Mouse (Mus musculus): ENCODE measurements around the gene Pfn3. TPM values are rescaled to one million over a fixed set of nuclear protein-coding genes. Genes with fewer than 3 reads are reported as not detected.
"Not testable (repeated sequence)": the region's sequence is repeated elsewhere in the genome, so short reads cannot be mapped to it uniquely, and the experiment has no call there.

Gene Pfn3
- not detected for total RNA-seq (2022)

DNA sequence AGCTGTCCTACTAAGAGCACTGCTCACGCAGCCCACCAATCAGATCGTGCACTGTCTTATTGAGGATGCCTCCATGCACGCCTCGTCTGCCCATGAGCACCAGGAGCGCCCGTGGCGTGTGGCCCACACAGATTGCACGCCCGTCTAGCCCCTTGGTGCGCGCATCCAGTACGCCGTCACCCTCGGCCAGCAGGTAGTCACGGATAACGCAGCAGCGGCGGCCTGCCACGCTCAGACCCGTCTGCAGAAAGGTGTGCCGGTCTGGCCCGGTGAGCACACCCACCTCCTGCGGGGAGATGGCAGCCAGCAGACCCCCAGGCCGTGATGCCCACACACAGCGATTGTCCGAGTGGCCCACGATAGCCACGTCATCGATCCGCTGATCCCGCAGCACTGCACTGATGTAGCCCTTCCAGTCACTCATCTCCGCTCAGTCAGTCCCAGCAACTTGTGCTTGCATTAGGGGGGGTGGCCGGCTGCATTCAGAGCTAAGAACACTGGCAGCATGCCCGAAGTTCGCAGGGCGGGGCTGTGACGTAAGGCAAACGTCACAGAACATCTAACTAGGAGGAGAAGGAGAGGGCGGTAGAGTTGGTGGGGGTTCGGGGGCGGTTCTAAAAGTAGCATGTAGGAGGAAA, at the start of gene Pfn3:
Gene Pfn3, minus strand, starts transcription at position 490 of the 638 bp plus-strand sequence.
- DNase-seq (ENCODE audit: low spot score in 2 of 2), result peak in 1 of 2 experiments; percentile 12

- no peak for DNase-seq (ENCODE audit: low spot score in 2 of 2)
Observed at GRCm38 (mm10) chr13:55464027-55464884, 49.2 kb upstream of the Pfn3 start, which contains the start of gene Prr7. Gene Prr7 (plus strand): TSS chr13:55464267.

- no peak for DNase-seq (ENCODE audit: low spot score in 2 of 2)
Observed at GRCm38 (mm10) chr13:55463399-55464026, 48.5 kb upstream of the Pfn3 start.

DNA sequence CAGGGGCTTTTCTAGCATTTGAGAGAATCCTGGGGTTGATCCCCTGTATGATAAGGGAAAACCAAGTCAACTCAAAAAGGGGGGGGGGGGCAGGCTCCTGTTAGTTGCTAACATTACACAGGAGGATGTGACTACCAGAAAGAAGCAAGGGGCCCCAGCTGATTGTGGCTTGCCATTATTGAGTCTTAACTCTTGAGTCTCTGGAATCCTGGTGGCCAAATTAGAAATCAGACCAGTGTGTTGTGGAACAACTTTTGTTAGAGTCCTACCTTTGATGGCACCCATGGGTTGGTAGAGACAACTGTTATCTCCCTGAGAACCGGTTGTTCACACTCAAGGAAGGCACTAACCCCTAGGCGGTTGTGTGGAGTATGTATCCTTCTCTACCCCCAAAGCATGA, 47.9 kb upstream of the Pfn3 start:
- no peak for DNase-seq (ENCODE audit: low spot score in 2 of 2)

DNA sequence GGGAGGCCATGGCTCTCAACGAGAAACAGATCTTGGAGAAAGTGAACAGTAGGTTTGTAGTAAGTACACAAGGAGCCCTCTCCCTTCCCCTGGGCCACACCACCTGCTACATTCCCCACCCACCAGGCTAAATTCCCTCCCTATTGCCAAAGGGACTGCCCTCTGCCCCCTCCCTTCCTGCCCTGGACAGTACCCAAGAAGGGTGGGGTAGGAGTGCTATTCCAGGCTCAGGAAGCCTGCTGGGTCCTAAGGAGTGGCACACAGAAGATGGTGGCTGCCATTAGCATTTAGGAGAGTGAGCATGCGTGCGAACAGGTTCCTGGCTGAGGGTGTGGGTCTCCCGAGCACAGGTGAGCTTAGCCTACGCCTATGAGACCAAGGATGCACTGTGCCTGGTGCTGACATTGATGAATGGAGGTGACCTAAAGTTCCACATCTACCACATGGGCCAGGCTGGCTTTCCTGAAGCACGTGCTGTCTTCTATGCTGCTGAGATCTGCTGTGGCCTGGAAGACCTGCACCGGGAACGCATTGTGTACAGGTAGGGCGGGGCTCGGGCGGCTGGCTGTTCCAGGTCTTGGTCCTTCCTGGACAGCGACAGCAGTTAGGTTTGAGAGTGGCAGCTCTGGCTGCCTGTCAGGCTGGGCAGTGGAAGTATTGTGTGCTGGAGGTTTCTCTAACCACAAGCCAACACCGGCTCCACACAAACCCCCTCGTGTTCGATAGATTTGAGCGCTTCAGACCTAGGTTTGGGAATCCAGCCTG, 36.9 kb upstream of the Pfn3 start:
- peak in 1 of 2 experiments; percentile 45 for DNase-seq (ENCODE audit: low spot score in 2 of 2)

DNA sequence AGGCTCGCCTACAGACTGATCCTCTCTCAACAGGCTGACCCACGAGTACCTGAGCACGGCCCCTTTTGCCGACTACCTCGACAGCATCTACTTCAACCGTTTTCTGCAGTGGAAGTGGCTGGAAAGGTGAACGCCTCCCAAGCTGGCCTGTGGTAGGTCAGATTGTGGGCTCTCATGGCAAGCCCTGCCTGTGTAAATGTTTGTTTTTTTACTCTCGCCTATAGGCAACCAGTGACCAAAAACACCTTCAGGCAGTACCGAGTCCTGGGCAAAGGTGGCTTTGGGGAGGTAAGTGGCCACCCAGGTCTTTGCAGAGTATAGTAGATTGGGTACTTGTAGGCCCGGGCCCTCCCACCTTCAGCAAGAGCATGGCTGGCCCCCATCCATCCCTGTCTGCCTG, 36.3 kb upstream of the Pfn3 start:
- DNase-seq (ENCODE audit: low spot score in 2 of 2), result no peak

- peak; percentile 81 to 90 for DNase-seq (ENCODE audit: low spot score in 2 of 2)
Observed at GRCm38 (mm10) chr13:55450511-55450980, 35.5 kb upstream of the Pfn3 start.

- DNase-seq (ENCODE audit: low spot score in 2 of 2), result no peak
Observed at GRCm38 (mm10) chr13:55449679-55450441, 34.8 kb upstream of the Pfn3 start.

DNA sequence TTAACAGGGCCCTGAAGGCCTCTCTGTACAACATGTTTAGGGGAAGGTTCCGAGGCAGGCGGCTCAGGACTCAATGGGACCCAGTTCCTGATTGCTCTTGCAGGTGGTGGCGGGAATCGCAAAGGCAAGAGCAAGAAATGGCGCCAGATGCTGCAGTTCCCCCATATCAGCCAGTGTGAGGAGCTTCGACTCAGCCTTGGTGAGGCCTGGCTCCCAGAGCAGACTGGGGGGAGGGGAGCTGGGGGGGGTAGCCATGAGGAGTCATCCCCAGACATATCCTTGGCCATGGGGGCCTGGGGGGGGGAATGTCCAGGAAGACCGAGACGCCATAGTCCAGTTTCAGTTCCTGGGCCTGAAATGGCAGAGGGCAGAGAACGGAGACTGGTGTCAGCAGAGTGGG, 34.2 kb upstream of the Pfn3 start:
- no peak for DNase-seq (ENCODE audit: low spot score in 2 of 2)

- no peak for DNase-seq (ENCODE audit: low spot score in 2 of 2)
Observed at GRCm38 (mm10) chr13:55448131-55448530, 33.1 kb upstream of the Pfn3 start.

GRCm38 (mm10) chr13:55447543-55447943, 32.5 kb upstream of the Pfn3 start:
- no peak for DNase-seq (ENCODE audit: low spot score in 2 of 2)

DNA sequence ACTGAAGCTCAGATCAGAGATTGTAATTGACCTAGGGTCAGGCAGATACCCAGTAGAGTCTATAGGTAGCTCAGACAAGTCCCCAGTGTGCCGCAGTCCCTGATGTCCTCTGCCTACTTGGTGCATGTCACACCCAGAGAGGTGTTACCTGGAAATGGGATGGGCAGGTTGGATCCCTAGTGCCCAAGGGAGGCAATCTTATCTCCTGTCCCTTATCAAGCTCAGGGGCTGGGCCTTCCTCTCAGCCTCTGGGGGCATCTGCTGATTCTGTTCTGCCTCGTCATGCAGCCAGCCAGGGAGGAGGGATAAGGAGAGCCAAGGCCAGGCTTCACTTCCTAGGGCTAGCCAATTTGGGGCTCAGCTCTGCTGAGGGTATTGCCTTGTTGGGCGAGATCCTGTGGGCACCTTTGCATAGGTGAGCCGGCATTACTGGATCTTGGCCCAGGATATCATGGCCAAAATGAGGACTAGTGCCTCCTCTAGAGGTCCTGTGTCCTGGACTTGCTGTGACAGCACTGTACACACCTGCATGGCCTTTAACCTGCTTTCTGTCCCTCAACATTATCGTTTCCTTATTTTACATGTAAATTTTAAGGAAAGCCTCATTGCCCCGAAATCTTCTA, 31.6 kb upstream of the Pfn3 start:
- DNase-seq (ENCODE audit: low spot score in 2 of 2), result no peak

DNA sequence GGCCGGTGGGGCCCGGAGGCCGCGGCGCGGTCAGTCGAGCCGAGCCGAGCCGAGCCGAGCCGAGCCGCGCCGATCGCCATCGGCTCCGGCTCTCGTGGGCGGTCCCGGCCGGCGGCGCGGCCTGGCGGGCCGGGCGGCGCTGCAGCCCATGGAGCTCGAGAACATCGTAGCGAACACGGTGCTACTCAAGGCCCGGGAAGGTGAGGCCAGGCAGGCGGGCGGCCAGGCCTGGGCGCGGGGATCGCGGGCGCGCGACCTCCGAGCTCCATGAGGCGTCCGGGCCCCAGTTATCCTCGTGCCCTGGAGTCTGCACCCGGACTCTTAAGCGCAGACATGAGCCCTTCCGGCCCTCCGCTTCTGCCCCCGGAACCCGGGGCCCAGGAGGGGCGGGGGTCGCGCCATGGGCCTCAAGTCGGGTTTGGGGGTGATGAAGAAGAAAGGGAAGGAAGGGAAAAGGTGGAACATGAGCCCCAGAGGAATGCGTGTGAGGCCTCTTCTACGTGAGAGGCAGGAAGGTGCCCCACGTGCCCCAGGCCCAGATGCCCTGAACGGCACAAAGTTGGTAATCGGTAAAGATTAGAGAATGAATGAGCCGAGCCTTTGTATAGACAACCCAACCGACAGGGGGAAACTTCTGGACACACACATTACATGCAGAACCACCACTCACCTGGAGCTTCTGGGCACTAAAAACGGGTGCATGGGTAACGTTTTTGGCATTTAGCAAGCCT, 30.5 kb upstream of the Pfn3 start:
- DNase-seq (ENCODE audit: low spot score in 2 of 2), result no peak

DNA sequence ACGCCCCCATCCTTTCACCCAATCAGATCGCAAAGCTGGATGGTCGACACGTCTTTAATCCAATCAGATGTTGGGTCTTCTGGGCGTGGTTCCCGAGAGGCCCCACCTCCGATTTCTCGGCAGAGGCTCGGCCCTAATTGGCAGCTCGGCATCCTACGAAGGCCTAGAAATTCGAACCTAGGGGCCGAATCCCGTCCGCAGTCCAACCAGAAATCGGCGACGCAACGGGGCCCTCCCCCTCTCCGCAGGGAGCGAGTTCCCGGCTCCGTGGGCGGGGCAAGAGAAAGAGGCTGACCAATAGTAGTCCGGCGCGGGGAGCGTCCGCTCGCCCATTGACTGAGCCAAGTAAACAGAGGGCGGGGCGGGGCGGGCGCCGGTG, 29.9 kb upstream of the Pfn3 start, which contains the start of gene Grk6:
Gene Grk6, plus strand, starts transcription at position 136 of the 379 bp plus-strand sequence.
- peak; percentile 99 for DNase-seq (ENCODE audit: low spot score in 2 of 2)

DNA sequence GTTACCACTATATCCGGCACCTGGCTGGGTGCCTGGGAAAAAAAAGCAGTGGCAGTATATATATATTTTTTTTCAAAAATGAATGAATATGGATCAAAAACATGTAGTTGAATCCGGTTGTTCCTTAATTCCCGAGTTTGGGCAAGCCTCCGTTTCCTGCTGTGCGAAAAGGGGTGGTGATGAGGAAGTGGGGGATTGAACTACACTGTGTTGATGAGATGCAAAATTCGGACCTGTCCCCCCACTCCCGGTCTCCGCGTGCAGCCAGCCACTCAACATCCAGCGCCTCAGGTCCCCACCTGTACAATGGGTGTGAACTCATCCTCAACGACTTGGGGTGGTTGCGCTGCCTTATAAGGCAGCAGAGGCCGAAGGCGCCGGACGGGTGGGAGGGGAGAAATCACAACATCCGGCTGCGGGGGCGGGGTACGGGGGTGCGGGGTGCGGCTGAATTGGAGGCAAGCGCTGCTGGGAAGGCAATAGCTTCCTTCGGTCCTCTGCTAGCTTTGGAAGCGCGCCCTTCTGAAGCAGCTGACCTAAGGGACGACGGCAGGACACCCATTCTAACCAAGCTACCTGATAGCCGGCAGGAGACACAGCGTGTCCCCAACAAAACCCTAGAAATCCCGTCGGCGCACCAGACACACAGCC, 29.4 kb upstream of the Pfn3 start:
- DNase-seq (ENCODE audit: low spot score in 2 of 2), result no peak

GRCm38 (mm10) chr13:55443799-55444285, 28.8 kb upstream of the Pfn3 start:
- DNase-seq (ENCODE audit: low spot score in 2 of 2), result no peak

DNA sequence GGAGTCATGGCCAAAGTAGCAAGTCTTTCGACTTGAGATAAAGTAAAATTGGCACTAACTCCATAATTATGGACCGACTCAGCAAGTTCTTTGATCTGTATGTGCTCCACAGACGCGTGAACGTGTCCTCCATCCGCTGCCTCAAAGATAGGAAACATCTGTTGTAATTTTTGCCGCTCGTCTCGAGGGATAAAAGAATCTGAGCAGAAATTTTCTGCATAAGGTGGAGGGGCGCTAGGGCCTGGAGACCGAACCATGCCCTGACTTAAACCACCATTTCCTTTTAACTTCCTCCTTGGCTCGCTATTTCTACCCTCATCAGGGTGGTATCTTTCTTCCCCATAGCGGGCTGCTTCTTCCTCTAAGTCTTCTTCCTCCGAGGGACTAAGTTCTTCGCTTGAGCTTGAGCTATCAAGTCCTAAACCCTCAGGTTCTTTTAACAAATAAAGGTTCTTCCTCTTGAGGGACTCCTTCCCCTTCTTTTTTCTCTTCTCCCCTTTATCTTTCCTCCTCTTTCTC, 22.1 kb upstream of the Pfn3 start:
- DNase-seq (ENCODE audit: low spot score in 2 of 2), result not testable (repeated sequence)

DNA sequence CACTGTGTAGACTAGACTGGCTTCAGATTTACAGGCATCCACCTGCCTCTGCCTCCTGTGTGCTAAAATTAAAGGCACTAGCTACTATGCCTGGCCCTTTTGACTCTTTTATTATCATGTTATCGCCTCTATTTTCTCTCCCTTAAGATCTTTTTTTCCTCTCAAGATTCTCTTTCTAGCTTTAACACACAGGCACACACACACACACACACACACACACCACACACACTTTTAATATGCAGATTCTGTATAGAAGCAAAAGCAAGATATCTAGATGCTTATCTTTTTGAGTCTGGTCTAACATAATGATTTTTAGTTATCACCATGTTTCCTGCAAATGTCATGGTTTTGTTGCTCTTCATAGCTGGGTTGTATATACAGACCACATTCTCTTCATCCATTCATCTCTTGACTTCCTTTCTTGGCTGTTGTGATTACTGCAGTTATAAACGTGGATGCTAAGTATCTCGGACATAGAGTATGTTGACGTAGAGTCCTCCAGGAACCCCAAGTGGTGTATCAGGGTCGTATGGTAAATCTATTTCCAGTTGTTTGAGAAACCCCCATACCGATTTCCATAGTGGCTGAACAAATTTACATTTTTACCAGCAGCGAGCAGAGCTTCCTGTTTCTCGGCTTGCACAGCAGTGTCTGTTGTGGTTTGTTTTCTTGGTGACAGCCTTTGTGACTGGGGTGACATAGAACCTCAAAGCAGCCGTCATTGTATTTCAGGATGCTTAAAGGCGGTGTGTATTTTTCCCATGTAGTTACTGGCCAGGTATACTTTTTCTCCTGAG, 17.1 kb upstream of the Pfn3 start:
- no peak for DNase-seq (ENCODE audit: low spot score in 2 of 2)

Data from gastrocnemius, adult 8-10 months (tissue).